23 mouse cellular contexts compared by ENCODE assay signal in genomic region chr13:45685575-45686308, GRCm38 (mm10).
DNase-seq lines count a peak whose midpoint lies in the region; ATAC-seq and TF ChIP-seq lines count a peak whose summit lies in the region.
"Had no signal": no experiment of that assay in that cellular context is flagged by ENCODE, and none has a peak within 500 bp of the region (broad histone marks: within the 10 kb centered on the region; RNA-seq: fewer than 3 reads in every experiment).

No protein-coding gene starts in this region.

- no peak overlapping the region for H3K9ac ChIP-seq in heart, embryonic 16.5 days (ENCODE audit: low read length)
- H3K9ac ChIP-seq: embryonic facial prominence, embryonic 15.5 days; hindbrain, embryonic 14.5 days; intestine, embryonic 15.5 days; liver, embryonic 14.5 days; lung, embryonic 15.5 days; neural tube, embryonic 15.5 days; stomach, embryonic 15.5 days had no signal

- H3K4me3 ChIP-seq in heart, embryonic 16.5 days (ENCODE audit: low read length) = no peak overlapping the region
- H3K4me3 ChIP-seq in C2C12 (ENCODE audit: insufficient read depth, poor library complexity, severe bottlenecking) = no peak overlapping the region
- H3K4me3 ChIP-seq: embryonic facial prominence, embryonic 15.5 days; intestine, embryonic 15.5 days; lung, embryonic 15.5 days; neural tube, embryonic 15.5 days; stomach, embryonic 15.5 days had no signal

- H3K79me2 ChIP-seq in C2C12 (ENCODE audit: control insufficient read depth, insufficient read depth) = no peaks in the 10 kb centered on the region

- no peak for TF ChIP-seq CTCF in C2C12 (IDR thresholded peaks at IDR 0.05; ENCODE audit: control insufficient read depth, insufficient read depth, insufficient read length)

- DNase-seq in frontal cortex, postnatal 25 days (ENCODE audit: low spot score in 2 of 2) = no peak
- no peak for DNase-seq in heart, adult 18-20 months
- peak; percentile 59 for DNase-seq in induced T-regulatory cell, adult 2 months (ENCODE audit: low read depth)
- no peak for DNase-seq in urinary bladder, postnatal 36 days (ENCODE audit: low spot score in 2 of 2)
- DNase-seq: cerebellum, adult 18-20 months; cerebellum, postnatal 25 days; embryo, embryonic 11 days; gastrocnemius, postnatal 14 days; midbrain, embryonic 14.5 days; right cerebral cortex, postnatal 14 days; spleen, adult 18-20 months; thymus, adult 2 months had no signal

- H3K4me2 ChIP-seq in heart, embryonic 16.5 days (ENCODE audit: low read depth, low read length) = no peak overlapping the region
- H3K4me2 ChIP-seq: embryonic facial prominence, embryonic 15.5 days; hindbrain, embryonic 14.5 days; intestine, embryonic 15.5 days; lung, embryonic 15.5 days; neural tube, embryonic 15.5 days; stomach, embryonic 15.5 days had no signal

- H3K27ac ChIP-seq in heart, embryonic 16.5 days (ENCODE audit: low read length) = peak overlapping the region; percentile 22; the same call in 1 of the 2 replicates
- H3K27ac ChIP-seq: embryonic facial prominence, embryonic 15.5 days; hindbrain, embryonic 14.5 days; intestine, embryonic 15.5 days; kidney, postnatal 0 days; liver, embryonic 14.5 days; neural tube, embryonic 15.5 days; stomach, embryonic 15.5 days had no signal

- peak overlapping the region; percentile 35 for H3ac ChIP-seq in C2C12 (ENCODE audit: control insufficient read depth, insufficient read length, low read depth)

- peak; percentile 60; the same call in 1 of the 2 replicates for ATAC-seq in frontal cortex, adult (ENCODE audit: low TSS enrichment)
- no peak for ATAC-seq in heart, embryonic 16.5 days (replicated peaks; ENCODE audit: extremely low read depth, insufficient read depth, low FRiP score)
- ATAC-seq: intestine, embryonic 15.5 days had no signal

- H3K27me3 ChIP-seq in heart, embryonic 16.5 days (ENCODE audit: control insufficient read depth, insufficient read depth, low read length) = no peaks in the 10 kb centered on the region
- no peaks in the 10 kb centered on the region for H3K27me3 ChIP-seq in C2C12 (ENCODE audit: control insufficient read depth, insufficient read depth, insufficient read length)
- H3K27me3 ChIP-seq: embryonic facial prominence, embryonic 15.5 days; intestine, embryonic 15.5 days; lung, embryonic 15.5 days; neural tube, embryonic 15.5 days; stomach, embryonic 15.5 days had no signal

- H3K36me3 ChIP-seq in heart, embryonic 16.5 days (ENCODE audit: control insufficient read depth, insufficient read depth) = no peaks in the 10 kb centered on the region
- no peaks in the 10 kb centered on the region for H3K36me3 ChIP-seq in C2C12 (ENCODE audit: control insufficient read depth, insufficient read depth)
- H3K36me3 ChIP-seq: embryonic facial prominence, embryonic 15.5 days; intestine, embryonic 15.5 days; lung, embryonic 15.5 days; neural tube, embryonic 15.5 days; stomach, embryonic 15.5 days had no signal

- H3K4me1 ChIP-seq in heart, embryonic 16.5 days (ENCODE audit: control insufficient read depth, insufficient read depth, low read length) = peaks cover 22% of the 10 kb centered on the region
- H3K4me1 ChIP-seq: embryonic facial prominence, embryonic 15.5 days; intestine, embryonic 15.5 days; stomach, embryonic 15.5 days had no signal

- H3K79me3 ChIP-seq in C2C12 (ENCODE audit: low read depth) = no peaks in the 10 kb centered on the region

- 77% methylated on average over 7 of the region's 7 CpGs for WGBS in heart, embryonic 16.5 days

- H3K9me3 ChIP-seq in heart, embryonic 16.5 days (replicated peaks; ENCODE audit: control insufficient read depth, low read length) = no peaks in the 10 kb centered on the region
- H3K9me3 ChIP-seq: embryonic facial prominence, embryonic 15.5 days; intestine, embryonic 15.5 days; lung, embryonic 15.5 days; neural tube, embryonic 15.5 days; stomach, embryonic 15.5 days had no signal

TF ChIP-seq in C2C12, 6 proteins besides CTCF, POLR2A, EP300 and RAD21:
- TF ChIP-seq CEBPB (IDR thresholded peaks at IDR 0.05; ENCODE audit: low read depth) = no peak
- no peak for TF ChIP-seq MAX (IDR thresholded peaks at IDR 0.05)
- TF ChIP-seq FOSL1 (IDR thresholded peaks at IDR 0.05; ENCODE audit: insufficient read depth, low read length, poor library complexity, severe bottlenecking) = no peak
- TF ChIP-seq MYOD1 (IDR thresholded peaks at IDR 0.05; ENCODE audit: control insufficient read depth, insufficient read length, low read depth) = no peak
- no peak for TF ChIP-seq USF1 (IDR thresholded peaks at IDR 0.05; ENCODE audit: low read depth)
- TF ChIP-seq MYOG (IDR thresholded peaks at IDR 0.05; ENCODE audit: control insufficient read depth, extremely low read depth, insufficient read length) = no peak
